Mouse (Mus musculus): ENCODE measurements around the gene Pdcl3. TPM values are rescaled to one million over a fixed set of nuclear protein-coding genes. Genes with fewer than 3 reads are reported as not detected.

Pdcl3 gene
- total and polyA plus RNA-seq, 2 experiments from 2014 or later = 58.4 to 159 TPM

- Histone ChIP-seq H3K9ac (no peak overlapping the region), H3K27ac (ENCODE audit: low read depth, low read length) (no peak overlapping the region), H3K4me1 (ENCODE audit: insufficient read depth) (no peaks in the 10 kb centered on the region), H3K27me3 (ENCODE audit: insufficient read depth, low read length) (no peaks in the 10 kb centered on the region), H3K4me2 (ENCODE audit: low read depth) (no peak overlapping the region), H3K36me3 (ENCODE audit: insufficient read depth) (no peaks in the 10 kb centered on the region), H3K9me3 (ENCODE audit: low read length) (no peaks in the 10 kb centered on the region), H3K4me3 (ENCODE audit: low read depth, low read length) (no peak overlapping the region)
- no peak for ATAC-seq
- TF ChIP-seq CTCF (IDR thresholded peaks at IDR 0.05; ENCODE audit: low read depth) = no peak
- WGBS = 78% methylated on average over 9 of the region's 9 CpGs
- DNase-seq = no peak
Measured at GRCm38 (mm10) chr1:38972986-38973592, 12.3 kb upstream of the Pdcl3 start.

- Histone ChIP-seq H3K4me1 (ENCODE audit: insufficient read depth) (no peaks in the 10 kb centered on the region), H3K9me3 (ENCODE audit: low read length) (no peaks in the 10 kb centered on the region), H3K27me3 (ENCODE audit: insufficient read depth, low read length) (no peaks in the 10 kb centered on the region), H3K4me3 (ENCODE audit: low read depth, low read length) (no peak overlapping the region), H3K9ac (no peak overlapping the region), H3K36me3 (ENCODE audit: insufficient read depth) (no peaks in the 10 kb centered on the region), H3K27ac (ENCODE audit: low read depth, low read length) (no peak overlapping the region), H3K4me2 (ENCODE audit: low read depth) (no peak overlapping the region)
- 85% methylated on average over 7 of the region's 7 CpGs for WGBS
- ATAC-seq = no peak
- DNase-seq = no peak
- TF ChIP-seq CTCF (IDR thresholded peaks at IDR 0.05; ENCODE audit: low read depth) = no peak
Measured at GRCm38 (mm10) chr1:38979953-38980352, 5.5 kb upstream of the Pdcl3 start.

GRCm38 (mm10) chr1:38983870-38984269 lies 1.5 kb upstream of the Pdcl3 start:
- Histone ChIP-seq H3K27me3 (ENCODE audit: insufficient read depth, low read length) (no peaks in the 10 kb centered on the region), H3K4me3 (ENCODE audit: low read depth, low read length) (no peak overlapping the region), H3K4me1 (ENCODE audit: insufficient read depth) (peaks cover 7% of the 10 kb centered on the region; the same call in 1 of the 2 replicates), H3K27ac (ENCODE audit: low read depth, low read length) (no peak overlapping the region), H3K9me3 (ENCODE audit: low read length) (no peaks in the 10 kb centered on the region), H3K4me2 (ENCODE audit: low read depth) (no peak overlapping the region), H3K36me3 (ENCODE audit: insufficient read depth) (no peaks in the 10 kb centered on the region), H3K9ac (no peak overlapping the region)
- WGBS = 75% methylated on average over 2 of the region's 2 CpGs
- ATAC-seq = no peak
- TF ChIP-seq CTCF (IDR thresholded peaks at IDR 0.05; ENCODE audit: low read depth) = no peak
- DNase-seq = no peak

DNA sequence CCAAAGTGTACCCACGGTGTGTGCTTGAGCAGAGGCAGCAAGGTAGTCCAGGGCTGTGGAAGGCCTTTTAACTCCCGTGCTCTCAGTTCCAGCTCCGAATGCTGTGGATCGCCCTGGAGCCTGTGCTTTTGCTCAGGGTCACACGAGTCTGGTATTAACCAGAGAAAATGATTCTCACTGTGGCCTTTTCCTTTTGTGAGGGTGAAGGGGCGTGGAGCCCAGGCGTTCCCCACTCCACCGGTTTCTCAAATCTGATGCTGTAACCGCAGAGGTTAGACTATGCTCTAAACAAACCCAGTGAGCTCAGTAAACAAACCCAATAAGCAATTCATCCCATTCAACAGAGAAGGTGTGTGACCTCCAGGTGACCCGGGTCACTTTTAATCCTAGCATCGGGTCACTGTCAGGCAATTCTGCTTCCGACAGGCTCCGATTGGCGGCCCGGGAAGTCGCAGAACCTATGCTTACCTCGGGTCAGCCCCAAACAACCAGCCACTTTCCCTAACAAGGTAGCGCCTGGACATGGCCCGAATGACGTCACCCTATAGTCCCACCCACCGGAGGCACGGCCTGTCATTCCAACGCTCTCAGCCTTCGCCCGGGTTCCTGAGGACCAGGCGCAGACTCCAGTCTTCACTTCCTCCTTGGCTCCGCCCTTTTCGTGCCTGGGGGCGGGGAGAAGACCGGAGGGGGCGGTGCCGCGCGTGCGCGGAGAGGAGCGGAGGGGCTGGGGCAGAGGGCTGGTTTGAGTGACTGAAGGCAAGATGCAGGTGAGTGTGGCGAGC lies 1.9 kb downstream of the Pdcl3 start:
- peak overlapping the region; percentile 83 for H3K4me2 ChIP-seq (ENCODE audit: low read depth)
- peak overlapping the region; percentile 73 for H3K4me3 ChIP-seq (ENCODE audit: low read depth, low read length)
- no peaks in the 10 kb centered on the region for H3K9me3 ChIP-seq (ENCODE audit: low read length)
- peaks cover 7% of the 10 kb centered on the region; the same call in 1 of the 2 replicates for H3K4me1 ChIP-seq (ENCODE audit: insufficient read depth)
- peak overlapping the region; percentile 66 for H3K27ac ChIP-seq (ENCODE audit: low read depth, low read length)
- peaks cover 8% of the 10 kb centered on the region for H3K36me3 ChIP-seq (ENCODE audit: insufficient read depth)
- TF ChIP-seq CTCF (IDR thresholded peaks at IDR 0.05; ENCODE audit: low read depth) = no peak
- 5% methylated on average over 38 of the region's 38 CpGs for WGBS
- ATAC-seq (peak; percentile 99), DNase-seq (peak; percentile 97)
- peak overlapping the region; percentile 78 for H3K9ac ChIP-seq
- H3K27me3 ChIP-seq (ENCODE audit: insufficient read depth, low read length) = no peaks in the 10 kb centered on the region

- peaks cover 7% of the 10 kb centered on the region; the same call in 1 of the 2 replicates for H3K4me1 ChIP-seq (ENCODE audit: insufficient read depth)
- peak overlapping the region; percentile 66 for H3K27ac ChIP-seq (ENCODE audit: low read depth, low read length)
- TF ChIP-seq CTCF (IDR thresholded peaks at IDR 0.05; ENCODE audit: low read depth) = no peak
- ATAC-seq = peak; percentile 81
- H3K4me3 ChIP-seq (ENCODE audit: low read depth, low read length) = peak overlapping the region; percentile 73
- no peaks in the 10 kb centered on the region for H3K27me3 ChIP-seq (ENCODE audit: insufficient read depth, low read length)
- H3K9ac ChIP-seq = peak overlapping the region; percentile 78
- H3K9me3 ChIP-seq (ENCODE audit: low read length) = no peaks in the 10 kb centered on the region
- peak overlapping the region; percentile 83 for H3K4me2 ChIP-seq (ENCODE audit: low read depth)
- no peak for DNase-seq
- peaks cover 8% of the 10 kb centered on the region for H3K36me3 ChIP-seq (ENCODE audit: insufficient read depth)
- WGBS = under 1% methylated on average over 25 of the region's 25 CpGs
Measured at GRCm38 (mm10) chr1:38987865-38988211, 2.4 kb downstream of the Pdcl3 start.

- Histone ChIP-seq H3K27ac (ENCODE audit: low read depth, low read length) (no peak overlapping the region; the same call in 1 of the 2 replicates), H3K27me3 (ENCODE audit: insufficient read depth, low read length) (no peaks in the 10 kb centered on the region), H3K4me1 (ENCODE audit: insufficient read depth) (peaks cover 7% of the 10 kb centered on the region; the same call in 1 of the 2 replicates), H3K36me3 (ENCODE audit: insufficient read depth) (peaks cover 13% of the 10 kb centered on the region), H3K9ac (peak overlapping the region; percentile 78), H3K9me3 (ENCODE audit: low read length) (no peaks in the 10 kb centered on the region), H3K4me2 (ENCODE audit: low read depth) (peak overlapping the region; percentile 83), H3K4me3 (ENCODE audit: low read depth, low read length) (peak overlapping the region; percentile 73)
- DNase-seq (no peak), ATAC-seq (no peak)
- no peak for TF ChIP-seq CTCF (IDR thresholded peaks at IDR 0.05; ENCODE audit: low read depth)
- WGBS = 31% methylated on average over 7 of the region's 7 CpGs
Measured at GRCm38 (mm10) chr1:38988357-38988756, 2.9 kb downstream of the Pdcl3 start.

GRCm38 (mm10) chr1:38992365-38992764 lies 7.0 kb downstream of the Pdcl3 start:
- H3K4me3 ChIP-seq (ENCODE audit: low read depth, low read length) = no peak overlapping the region
- H3K4me2 ChIP-seq (ENCODE audit: low read depth) = no peak overlapping the region
- H3K9ac ChIP-seq = no peak overlapping the region
- no peak for TF ChIP-seq CTCF (IDR thresholded peaks at IDR 0.05; ENCODE audit: low read depth)
- no peaks in the 10 kb centered on the region for H3K27me3 ChIP-seq (ENCODE audit: insufficient read depth, low read length)
- H3K36me3 ChIP-seq (ENCODE audit: insufficient read depth) = peaks cover 47% of the 10 kb centered on the region
- DNase-seq (no peak), ATAC-seq (no peak)
- no peaks in the 10 kb centered on the region for H3K9me3 ChIP-seq (ENCODE audit: low read length)
- 58% methylated on average over 3 of the region's 3 CpGs for WGBS
- no peak overlapping the region for H3K27ac ChIP-seq (ENCODE audit: low read depth, low read length)
- peaks cover 7% of the 10 kb centered on the region; the same call in 1 of the 2 replicates for H3K4me1 ChIP-seq (ENCODE audit: insufficient read depth)
